Comparison of ENCODE assay signal across 16 mouse cellular contexts in the genomic region with DNA sequence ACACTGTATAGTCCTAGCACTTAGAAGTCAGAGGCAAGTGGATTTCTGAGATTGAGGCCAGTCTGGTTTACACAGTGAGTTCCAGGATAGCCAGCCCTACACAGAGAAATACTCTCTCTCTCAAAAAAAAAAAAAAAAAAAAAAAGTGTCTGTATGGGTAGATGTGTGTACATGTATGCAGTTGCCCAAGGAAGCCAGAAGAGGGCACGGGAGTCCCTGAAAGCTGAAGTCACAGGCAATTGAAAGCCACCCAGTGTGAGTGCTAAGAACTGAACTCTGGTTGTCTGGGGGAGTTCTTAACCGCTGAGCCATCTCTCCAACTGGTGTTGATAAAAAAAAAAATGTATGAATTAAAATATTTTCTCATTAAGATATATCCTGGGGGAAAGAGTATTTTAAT. TPM values are rescaled to one million over a fixed set of nuclear protein-coding genes. Genes with fewer than 3 reads are reported as not detected.
DNase-seq lines count a peak whose midpoint lies in the region; ATAC-seq and TF ChIP-seq lines count a peak whose summit lies in the region.
"Had no signal": no experiment of that assay in that cellular context is flagged by ENCODE, and none has a peak within 500 bp of the region (broad histone marks: within the 10 kb centered on the region; RNA-seq: fewer than 3 reads in every experiment).

No protein-coding gene starts in this region.

- H3K4me3 ChIP-seq in kidney, postnatal 0 days (replicated peaks; ENCODE audit: low read depth, low read length): no peak overlapping the region
- no peak overlapping the region for H3K4me3 ChIP-seq in forebrain, embryonic 10.5 days
- H3K4me3 ChIP-seq: limb, embryonic 13.5 days; lung, embryonic 15.5 days had no signal

- no peaks in the 10 kb centered on the region for H3K36me3 ChIP-seq in kidney, postnatal 0 days (ENCODE audit: insufficient read depth, low read length)
- no peaks in the 10 kb centered on the region for H3K36me3 ChIP-seq in forebrain, embryonic 10.5 days (replicated peaks)
- H3K36me3 ChIP-seq: G1E; limb, embryonic 13.5 days; lung, embryonic 15.5 days had no signal

- H3K4me2 ChIP-seq in kidney, postnatal 0 days (ENCODE audit: low read length): no peak overlapping the region
- H3K4me2 ChIP-seq: limb, embryonic 13.5 days; lung, embryonic 15.5 days had no signal

- no peak for DNase-seq in kidney, postnatal 0 days (ENCODE audit: low spot score)
- no peak for DNase-seq in kidney, postnatal 36 days
- peak; percentile 51 for DNase-seq in CD4-positive helper T cell, adult 2 months (ENCODE audit: low read depth, low spot score)
- DNase-seq in MN1 (ENCODE audit: low spot score): peak; percentile 19
- peak; percentile 57 for DNase-seq in induced T-regulatory cell, adult 2 months (ENCODE audit: low read depth)
- no peak for DNase-seq in testis, postnatal 10 days (ENCODE audit: low spot score)
- no peak for DNase-seq in heart, adult 11 months
- DNase-seq in forebrain, embryonic 10.5 days (ENCODE audit: extremely low spot score, low spot score): no peak
- DNase-seq: cerebellum, adult 8-10 months; heart, postnatal 10 days; kidney, postnatal 4 days; right cerebral cortex, postnatal 4 days; thymus, postnatal 14 days had no signal

- H3K4me1 ChIP-seq in kidney, postnatal 0 days (replicated peaks; ENCODE audit: insufficient read depth, low read length): peaks cover 12% of the 10 kb centered on the region; the same call in 1 of the 2 replicates
- H3K4me1 ChIP-seq in forebrain, embryonic 10.5 days: peaks cover 21% of the 10 kb centered on the region

- peak; percentile 26; the same call in 1 of the 2 replicates for TF ChIP-seq CTCF in kidney, postnatal 0 days (IDR thresholded peaks at IDR 0.05; ENCODE audit: low read depth)

- ATAC-seq in kidney, postnatal 0 days (replicated peaks; ENCODE audit: low FRiP score, low read depth): no peak

- H3K9ac ChIP-seq in kidney, postnatal 0 days (ENCODE audit: low read depth, low read length): no peak overlapping the region
- H3K9ac ChIP-seq: limb, embryonic 13.5 days; lung, embryonic 15.5 days had no signal

- peaks cover 12% of the 10 kb centered on the region; the same call in 1 of the 2 replicates for H3K27me3 ChIP-seq in kidney, postnatal 0 days (ENCODE audit: insufficient read depth, low read length)
- H3K27me3 ChIP-seq in forebrain, embryonic 10.5 days (ENCODE audit: poor library complexity, severe bottlenecking): peaks cover 27% of the 10 kb centered on the region

- H3K9me3 ChIP-seq in kidney, postnatal 0 days (replicated peaks; ENCODE audit: low read length): no peaks in the 10 kb centered on the region
- H3K9me3 ChIP-seq in forebrain, embryonic 10.5 days: no peaks in the 10 kb centered on the region
- H3K9me3 ChIP-seq: lung, embryonic 15.5 days had no signal

- WGBS in kidney, postnatal 0 days: 83% methylated on average over 2 of the region's 2 CpGs
- 79% methylated on average over 2 of the region's 2 CpGs for WGBS in forebrain, embryonic 10.5 days

- no peak overlapping the region for H3K27ac ChIP-seq in kidney, postnatal 0 days
- H3K27ac ChIP-seq in forebrain, embryonic 10.5 days: no peak overlapping the region
- H3K27ac ChIP-seq: limb, embryonic 13.5 days; lung, embryonic 15.5 days had no signal

RNA-seq across cellular contexts. Expression of a gene that starts 3.1 kb away (rescaled TPM):
- polyA plus RNA-seq in kidney, postnatal 0 days (2015; fragmentation: Nextera tagmentation; extraction: Ambion mirVana): 12.3 and 12.5 TPM in 2 replicates
- 7.5 and 8.3 TPM in 2 replicates for polyA plus RNA-seq in forebrain, embryonic 10.5 days (2016; fragmentation: Nextera tagmentation; extraction: Ambion mirVana)

Comparison
In these comparisons a context has a peak if more than half of its experiments do, and no peak if none do; other contexts are left out.
1. DNase-seq: peak in CD4-positive helper T cell, adult 2 months (single experiment), MN1 (single experiment) and induced T-regulatory cell, adult 2 months (single experiment); none in kidney, postnatal 0 days (single experiment), kidney, postnatal 36 days (0 of 2), testis, postnatal 10 days (single experiment), heart, adult 11 months (single experiment) and forebrain, embryonic 10.5 days (single experiment).